Mouse (Mus musculus): ENCODE measurements at regions not wholly inside any gene's neighbourhood (a gene's known extent, or its start where the extent isn't known, plus 50 kb on each side); places are given as distances from the start of the nearest gene placed in this dataset.
A peak's percentile ranks its signal among the peaks of the same experiment; 100 is the strongest.

DNA sequence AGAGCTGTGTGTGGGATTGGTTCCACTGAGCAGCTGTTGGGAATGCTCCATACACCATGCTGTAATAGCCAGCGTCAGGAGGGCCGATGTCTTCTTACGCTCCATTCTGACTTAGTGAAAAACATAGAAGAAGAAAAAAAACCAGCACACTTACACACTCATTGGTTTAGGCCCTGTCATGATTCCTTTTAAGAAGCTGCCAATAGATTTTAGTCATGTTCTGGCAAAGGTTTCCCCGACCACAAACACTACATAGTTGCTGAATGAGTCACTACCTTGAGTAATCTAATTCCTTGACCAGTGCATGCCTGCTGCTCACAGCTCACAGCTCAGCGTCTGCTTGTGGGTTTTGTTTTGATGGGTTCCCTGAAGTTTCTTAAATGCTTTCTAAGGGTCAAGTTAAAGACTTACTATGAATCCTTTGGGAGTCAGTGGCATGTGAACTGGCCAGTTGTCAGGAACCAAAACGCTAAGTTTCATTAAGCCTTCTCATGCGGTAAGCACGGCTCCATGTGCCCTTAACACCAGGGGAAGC is 58.8 kb upstream of the Bach2 start:
- peak; percentile 92 for DNase-seq (ENCODE audit: low spot score)

DNA sequence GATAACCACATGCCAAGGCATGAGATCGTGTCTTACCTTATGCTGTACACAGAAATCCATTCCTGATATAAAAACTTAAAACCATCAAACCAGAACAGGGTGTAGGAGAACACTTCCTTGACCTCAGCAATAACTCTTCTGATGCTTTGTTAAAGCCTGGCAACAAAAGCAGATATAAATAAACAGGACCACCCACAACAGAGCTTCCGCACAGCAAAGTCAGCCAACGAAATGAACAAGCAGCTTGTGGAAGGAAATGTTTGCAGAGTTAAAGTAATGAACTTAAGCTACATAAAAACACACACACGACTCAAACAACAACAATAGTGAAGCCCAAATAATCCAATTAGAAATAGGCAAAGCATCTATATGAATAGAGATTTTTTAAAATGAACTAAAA is 54.8 kb upstream of the Bach2 start:
- DNase-seq (ENCODE audit: low spot score): no peak

DNA sequence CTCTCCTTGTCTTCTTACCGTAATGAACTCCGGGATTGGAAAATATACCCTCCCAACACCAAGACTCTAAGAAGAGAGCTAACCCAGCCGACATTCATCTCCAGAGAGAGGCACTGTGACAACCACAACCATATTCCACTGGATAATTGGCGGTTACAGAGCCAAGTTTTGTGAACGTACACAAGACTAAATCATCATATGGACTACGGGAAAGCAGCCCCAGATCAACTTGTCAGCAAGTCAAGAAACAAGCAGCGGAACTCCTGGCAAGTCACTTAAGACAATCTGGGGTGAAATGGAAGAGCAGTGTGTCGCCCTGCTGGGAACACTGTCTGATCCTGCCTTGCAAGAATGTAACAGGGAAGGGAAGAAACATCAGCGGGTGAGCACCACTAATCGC is 52.6 kb upstream of the Bach2 start:
- no peak for DNase-seq (ENCODE audit: low spot score)

DNA sequence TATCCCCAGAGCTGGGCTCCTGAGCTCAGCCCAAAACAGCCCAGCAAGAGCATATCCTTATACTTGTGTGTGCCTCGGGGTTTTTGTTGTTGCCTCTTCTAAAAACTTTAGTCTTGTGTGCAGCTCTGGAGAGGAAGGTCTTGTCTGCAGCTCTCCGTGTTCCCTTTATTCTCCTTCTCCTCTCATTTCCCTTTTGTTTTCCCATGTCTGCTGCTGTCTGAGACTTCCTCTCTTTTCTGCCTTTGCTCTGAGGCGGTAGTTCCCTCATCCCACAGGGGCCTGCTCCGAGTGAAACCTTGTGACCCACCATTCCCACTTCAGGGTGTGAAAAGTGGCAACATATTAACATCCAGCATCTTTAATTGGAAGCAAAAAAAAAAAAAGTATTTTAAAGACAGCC is 51.5 kb upstream of the Bach2 start:
- no peak for DNase-seq (ENCODE audit: low spot score)

DNA sequence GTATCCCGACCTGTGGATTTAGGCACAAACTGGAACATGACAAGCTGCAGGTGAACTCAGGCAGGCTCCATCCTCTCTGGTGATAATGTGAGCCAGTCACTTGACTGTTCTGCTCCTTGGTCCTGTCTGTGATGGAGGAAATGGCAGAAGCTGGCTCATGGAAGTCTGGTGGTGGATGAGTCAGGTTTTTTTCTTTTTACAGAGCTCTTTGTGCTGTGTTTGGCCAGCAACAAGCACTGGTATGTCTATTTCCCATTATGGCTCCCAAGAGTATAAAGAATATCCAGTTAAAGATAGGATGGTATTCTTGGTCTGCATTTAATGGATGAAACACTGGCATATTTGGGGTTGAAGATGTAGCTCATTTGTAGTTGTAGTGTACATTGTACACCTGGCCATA is 50.5 kb upstream of the Bach2 start:
- DNase-seq (ENCODE audit: low spot score): no peak

DNA sequence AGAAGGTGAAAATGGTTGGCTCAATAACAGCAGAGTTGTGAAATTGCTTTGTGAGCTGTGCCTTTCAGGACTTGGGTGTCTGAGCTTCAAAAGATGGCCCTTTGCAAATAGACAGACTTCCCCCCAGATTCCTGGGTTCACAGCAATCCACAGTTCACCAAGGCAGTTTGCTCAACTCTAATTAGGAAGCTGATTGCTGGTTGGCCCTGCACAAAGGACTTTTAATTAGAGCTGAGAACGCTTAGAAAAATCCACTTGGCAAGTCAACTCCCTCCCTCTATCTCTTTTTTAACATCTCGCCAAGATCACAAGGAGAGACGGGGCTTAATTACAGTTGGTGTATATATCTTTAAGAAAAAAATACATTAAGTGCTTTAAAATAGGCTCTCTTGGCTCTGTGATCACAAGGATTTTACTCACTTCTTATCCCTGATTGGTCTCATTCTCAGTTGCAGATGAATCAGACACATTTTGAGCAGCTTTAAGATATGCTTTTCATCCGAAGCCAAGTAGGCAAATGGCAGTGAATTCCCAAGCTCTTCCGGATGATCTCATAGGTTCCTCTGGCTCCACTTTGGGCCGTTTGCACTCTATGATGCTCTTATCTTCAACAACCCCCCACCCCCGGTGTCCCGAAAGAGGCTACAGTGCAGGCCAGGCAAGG is 49.7 kb upstream of the Bach2 start:
- DNase-seq (ENCODE audit: low spot score): no peak
